Mouse (Mus musculus): ENCODE results near the gene Adam1b.
A peak's percentile ranks its signal among the peaks of the same experiment; 100 is the strongest.

The Adam1b gene

DNA sequence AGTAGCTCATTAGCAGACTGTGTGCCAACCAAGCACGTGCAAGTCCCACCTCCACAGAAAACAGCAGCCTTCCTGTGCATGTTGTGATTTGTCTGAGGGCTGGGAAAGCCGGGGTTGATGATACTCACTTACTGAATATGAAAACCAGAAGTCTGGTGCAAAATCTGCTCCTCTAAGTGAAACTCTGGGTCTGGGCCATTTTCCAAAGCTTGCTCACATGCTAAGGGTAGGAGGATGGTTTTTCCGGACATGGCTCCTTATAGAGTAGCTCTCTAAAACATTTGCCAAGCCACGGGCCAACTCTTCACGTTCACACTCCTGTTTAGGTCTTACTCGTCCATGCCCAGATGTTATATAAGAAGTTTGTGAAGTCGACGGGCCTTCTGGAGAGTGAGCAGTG is 9.9 kb downstream of the Adam1b start:
- DNase-seq, result no peak

DNA sequence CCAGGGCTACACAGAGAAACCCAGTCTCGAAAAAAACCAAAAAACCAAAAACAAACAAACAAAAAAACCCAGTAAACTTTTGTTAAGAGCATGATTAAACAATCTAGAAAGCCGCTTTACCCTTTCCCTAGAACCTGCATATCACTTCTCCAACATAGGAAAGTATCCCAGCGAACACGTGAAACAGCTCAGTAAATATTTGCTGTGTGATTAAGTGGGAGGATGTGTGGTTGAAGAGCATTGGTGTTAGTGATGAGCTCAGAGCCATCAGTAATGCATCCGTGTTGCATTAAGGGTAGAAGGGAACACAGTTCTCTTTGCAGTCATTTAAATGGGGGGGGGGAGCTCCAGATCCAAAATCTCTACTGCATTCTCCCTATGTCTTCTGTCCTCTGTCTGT is 18.4 kb downstream of the Adam1b start:
- no peak for DNase-seq

GRCm38 (mm10) chr5:121477680-121478079 is 25.6 kb downstream of the Adam1b start:
- peak; percentile 78 for DNase-seq

DNA sequence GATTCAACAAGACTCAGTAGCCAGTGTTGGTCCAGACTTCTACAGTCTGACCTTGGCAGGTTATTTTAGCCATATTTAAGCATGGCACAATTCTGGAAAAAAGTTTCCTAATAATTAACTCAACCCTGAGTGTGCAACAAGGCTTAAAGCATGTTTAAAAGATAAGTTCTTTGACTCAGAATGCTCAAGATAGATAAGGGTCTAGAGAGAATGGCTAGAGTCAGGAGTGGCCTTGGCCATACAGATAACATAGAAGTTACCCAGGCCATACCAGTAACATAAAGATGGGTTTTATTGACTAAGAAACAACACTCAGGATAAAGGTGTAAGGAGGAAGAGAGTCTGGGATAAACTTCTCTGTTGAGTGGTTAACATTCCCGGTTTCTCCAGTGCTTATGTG is 27.2 kb downstream of the Adam1b start:
- DNase-seq, result no peak

DNA sequence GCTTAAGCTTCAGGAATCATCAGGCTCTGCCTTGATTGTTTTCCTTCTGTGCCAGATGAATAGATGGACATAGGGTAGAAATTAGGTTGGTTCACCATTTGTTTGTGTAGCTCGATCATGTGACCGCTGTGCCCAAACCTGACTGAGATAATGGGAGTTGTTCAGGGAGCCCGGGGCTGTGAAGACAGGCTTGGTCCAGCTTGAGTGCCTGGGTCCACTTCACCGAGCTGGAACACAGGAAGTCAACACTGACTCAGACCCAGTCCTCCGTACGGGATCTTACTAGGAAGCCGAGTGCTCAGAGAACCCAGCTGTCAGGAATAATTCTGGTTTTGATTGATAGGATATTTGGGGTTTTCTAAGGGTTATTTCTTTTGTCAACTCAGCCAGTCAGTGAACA is 28.6 kb downstream of the Adam1b start:
- peak; percentile 34 for DNase-seq

GRCm38 (mm10) chr5:121472411-121472810 is 30.8 kb downstream of the Adam1b start:
- DNase-seq, result no peak

GRCm38 (mm10) chr5:121469566-121469965 is 33.7 kb downstream of the Adam1b start:
- no peak for DNase-seq

- DNase-seq, result no peak
Observed at GRCm38 (mm10) chr5:121463601-121464250, 39.5 kb downstream of the Adam1b start.

DNA sequence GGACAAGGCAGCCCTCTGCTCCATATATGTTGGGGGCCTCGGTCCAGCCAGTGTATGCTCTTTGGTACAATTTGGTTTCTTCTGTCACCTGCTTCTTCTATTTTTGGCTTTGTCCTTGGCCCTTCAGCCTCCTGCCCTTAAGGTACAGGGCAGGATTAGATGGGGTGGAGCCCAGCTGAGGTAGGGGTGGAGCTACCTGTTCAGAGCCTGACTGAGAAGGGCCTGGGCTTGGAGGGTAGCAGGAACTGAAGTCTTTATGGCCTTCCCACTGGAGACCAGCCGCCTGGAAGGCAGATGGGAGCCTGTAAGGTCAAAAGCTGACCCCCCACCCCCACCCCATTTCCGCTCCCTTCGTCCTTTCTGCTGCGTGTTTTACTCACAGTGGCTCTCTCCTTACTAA is 40.3 kb downstream of the Adam1b start:
- DNase-seq, result no peak

- no peak for DNase-seq
Observed at GRCm38 (mm10) chr5:121462171-121462502, 41.1 kb downstream of the Adam1b start.

- no peak for DNase-seq
Observed at GRCm38 (mm10) chr5:121461339-121462170, 41.7 kb downstream of the Adam1b start.

DNA sequence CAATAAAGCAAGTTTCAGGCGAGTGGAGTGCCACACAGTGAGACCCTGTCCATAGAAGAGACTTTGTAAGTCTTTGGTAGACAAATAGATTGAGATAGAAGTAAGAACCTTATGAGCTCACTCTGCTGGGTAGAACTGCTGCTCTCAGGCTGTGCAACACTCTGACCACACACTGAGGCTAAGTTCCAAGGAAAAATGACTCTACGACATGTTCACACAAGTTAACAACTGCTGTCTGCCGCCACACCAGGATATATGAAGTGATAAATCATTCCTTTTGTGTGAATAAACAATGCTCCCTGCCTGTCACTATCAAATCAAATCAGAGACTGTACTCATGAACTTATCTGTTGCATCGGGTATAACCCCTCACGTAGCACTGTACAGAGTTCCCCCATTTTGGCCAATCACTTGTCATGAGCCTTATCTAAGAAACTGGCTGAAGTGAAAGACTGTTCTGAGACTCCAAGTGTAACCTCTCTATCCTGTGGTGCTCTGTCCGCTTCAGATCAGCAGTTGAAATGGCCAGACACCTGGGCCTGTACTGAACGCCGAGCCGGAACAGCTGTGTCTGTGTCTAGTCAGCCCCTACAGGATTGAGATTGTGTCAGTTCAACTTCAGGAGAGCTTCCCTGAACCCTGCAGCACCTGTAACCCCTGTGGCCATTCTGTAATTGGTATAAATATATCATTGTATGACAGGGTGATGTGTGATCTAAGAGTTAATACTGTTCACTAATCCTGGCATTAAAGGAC is 47.5 kb downstream of the Adam1b start:
- DNase-seq, result no peak

GRCm38 (mm10) chr5:121454503-121454782 is 48.8 kb downstream of the Adam1b start:
- no peak for DNase-seq

- no peak for DNase-seq
Observed at GRCm38 (mm10) chr5:121453743-121454502, 49.3 kb downstream of the Adam1b start.

DNA sequence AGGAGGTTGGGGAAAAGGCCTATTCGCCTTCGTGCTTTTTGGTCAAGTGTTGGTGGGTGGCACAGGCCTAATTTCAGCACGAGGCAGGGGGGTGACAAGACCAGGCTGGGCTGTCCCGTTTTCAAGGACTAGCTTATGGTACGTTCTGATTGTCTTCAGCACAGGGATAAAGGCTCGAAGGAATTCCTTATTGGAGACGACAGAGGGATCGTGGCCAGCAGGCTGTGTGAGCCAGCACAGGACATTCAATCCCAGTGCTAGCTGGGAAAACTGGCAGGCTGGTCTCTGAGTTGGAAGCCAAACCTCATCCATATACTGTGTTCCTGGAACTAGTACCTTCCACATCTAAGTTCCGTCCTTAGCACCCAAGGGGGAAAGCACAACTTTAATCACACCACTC is 50.3 kb downstream of the Adam1b start:
- no peak for DNase-seq

DNA sequence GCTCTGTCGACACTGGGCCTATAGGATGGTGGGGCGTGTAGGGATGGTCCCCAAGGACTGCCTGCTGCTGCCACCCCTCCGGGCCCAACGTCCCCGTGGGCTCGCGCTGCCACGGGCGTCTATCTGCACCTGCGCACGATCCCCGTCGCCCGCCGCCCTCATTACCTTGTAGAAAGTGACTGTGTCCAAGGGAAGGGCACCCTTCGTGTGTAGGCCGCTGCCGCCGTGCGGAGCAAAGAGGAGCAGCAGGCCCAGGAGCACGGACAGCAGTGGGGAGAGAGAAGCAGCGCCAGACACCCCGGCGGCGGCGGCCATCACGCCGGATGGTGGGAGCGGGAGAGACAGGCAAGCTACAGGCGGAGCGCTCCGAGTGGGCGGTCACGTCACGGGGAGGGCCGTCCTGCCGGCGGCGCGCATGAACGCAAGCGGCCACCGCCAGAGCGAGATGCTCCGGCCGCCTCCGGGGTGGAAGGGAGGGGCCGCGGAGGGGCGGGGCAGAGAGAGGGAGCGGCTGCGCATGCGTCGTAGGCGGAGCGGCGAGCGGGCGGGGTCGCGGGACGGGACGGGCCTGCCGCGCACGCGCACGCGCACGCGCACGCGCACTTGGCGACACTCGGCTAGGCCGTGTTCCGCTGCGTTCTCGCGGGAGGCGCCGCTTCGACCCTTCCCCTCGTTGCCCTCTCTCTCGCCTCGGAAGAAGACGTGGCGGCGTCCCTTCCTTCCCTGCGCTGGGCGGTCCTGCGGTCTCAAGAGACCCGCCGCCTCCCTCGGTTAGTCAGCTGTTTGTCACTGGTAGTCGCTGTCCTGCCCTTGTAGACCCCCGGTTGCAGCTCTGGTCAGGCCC is 51.0 kb downstream of the Adam1b start, which contains the start of gene Erp29:
Gene Erp29, minus strand, starts transcription at position 481 of the 844 bp plus-strand sequence.
- DNase-seq, result peak; percentile 97

- peak; percentile 57 for DNase-seq
Observed at GRCm38 (mm10) chr5:121451644-121452025, 51.6 kb downstream of the Adam1b start, which contains the start of gene Tmem116. Gene Tmem116, plus strand, starts transcription at chr5:121451893.

DNA sequence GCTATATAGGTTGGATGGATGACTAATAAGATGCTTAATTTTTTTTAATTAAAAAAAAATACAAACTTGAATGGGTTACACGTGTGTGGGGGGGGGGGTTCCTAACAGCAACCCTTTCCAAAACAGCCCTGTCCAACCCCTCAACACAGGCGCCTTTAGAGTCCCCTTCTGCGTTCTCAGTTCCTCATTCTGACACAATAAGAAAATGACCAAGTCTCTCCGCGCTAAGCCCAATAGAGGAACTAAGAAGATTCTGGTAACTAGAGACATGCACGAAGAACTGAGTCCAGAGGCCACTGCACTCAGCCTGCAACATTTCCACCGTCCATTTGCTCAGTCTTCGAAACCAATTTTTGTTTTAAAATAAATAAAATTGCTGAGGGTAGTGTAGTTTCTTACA is 52.0 kb downstream of the Adam1b start:
- DNase-seq, result no peak

DNA sequence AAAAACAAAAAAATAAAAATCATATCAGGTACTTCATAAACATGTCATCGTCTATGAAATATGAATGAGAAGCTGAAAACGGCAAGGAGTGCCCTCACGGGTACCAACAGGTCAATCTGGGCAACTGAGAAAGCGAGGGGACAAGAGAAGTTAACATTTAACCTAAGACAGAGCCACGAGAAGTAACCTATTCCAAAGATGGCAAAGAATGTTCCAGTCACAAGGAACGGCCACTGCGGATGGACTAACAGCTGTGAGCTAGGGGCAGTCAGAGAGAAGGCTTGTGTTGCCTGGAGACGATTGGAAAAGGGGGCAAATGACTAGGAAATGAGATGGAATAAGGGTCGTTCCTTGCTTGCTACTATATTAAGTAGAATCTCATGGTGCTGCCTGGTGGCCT is 52.8 kb downstream of the Adam1b start:
- no peak for DNase-seq
